Mouse (Mus musculus): ENCODE measurements around the gene Itga11. TPM values are rescaled to one million over a fixed set of nuclear protein-coding genes. Genes with fewer than 3 reads are reported as not detected.

Itga11 gene
- polyA plus RNA-seq, 1 experiment from 2014 or later: 1.3 TPM

DNA sequence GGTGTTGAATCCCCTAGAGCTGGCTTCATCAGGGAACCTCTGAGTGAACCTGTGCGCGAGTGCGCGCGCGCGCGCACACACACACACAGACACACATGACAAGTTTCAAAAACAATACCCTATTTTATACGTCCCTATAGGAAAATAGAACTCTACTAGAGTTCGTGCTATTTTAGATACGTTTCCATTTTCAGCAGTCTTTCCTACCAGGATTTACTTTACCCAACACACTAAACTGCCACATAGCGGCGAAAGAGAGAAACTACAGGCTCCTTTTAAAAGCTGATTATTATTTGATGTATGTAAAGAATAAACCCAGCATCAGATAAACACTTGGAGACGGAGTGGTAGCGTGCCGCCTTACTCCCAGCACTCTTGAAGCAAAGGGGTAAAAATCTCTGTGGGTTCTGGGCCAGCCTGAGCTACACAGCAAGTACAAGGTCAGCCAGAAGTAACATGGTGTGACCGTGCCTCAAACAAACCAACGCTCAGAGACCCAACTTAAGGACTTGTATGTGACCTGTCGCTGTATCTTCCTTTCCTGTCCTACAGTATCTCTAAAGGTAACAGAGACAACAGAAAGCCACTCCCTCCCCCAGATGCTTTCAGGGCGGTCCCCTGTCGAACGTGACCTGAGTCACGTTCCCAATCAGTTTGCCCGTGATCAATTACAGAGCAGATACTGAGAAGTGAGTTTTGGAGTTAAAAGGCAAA lies 150.5 kb downstream of the Itga11 start:
- 5% methylated on average over 24 of the region's 24 CpGs for WGBS
- peak overlapping the region; percentile 51 for H3K27ac ChIP-seq
- peaks cover 31% of the 10 kb centered on the region for H3K4me1 ChIP-seq
- peak; percentile 5; the same call in 1 of the 2 replicates for ATAC-seq (replicated peaks)
- H3K9me3 ChIP-seq: no peaks in the 10 kb centered on the region
- H3K4me2 ChIP-seq: peak overlapping the region; percentile 51
- no peaks in the 10 kb centered on the region for H3K27me3 ChIP-seq (replicated peaks)
- H3K36me3 ChIP-seq (replicated peaks): no peaks in the 10 kb centered on the region
- no peak overlapping the region; the same call in 1 of the 2 replicates for H3K9ac ChIP-seq
- H3K4me3 ChIP-seq: peak overlapping the region; percentile 41

DNA sequence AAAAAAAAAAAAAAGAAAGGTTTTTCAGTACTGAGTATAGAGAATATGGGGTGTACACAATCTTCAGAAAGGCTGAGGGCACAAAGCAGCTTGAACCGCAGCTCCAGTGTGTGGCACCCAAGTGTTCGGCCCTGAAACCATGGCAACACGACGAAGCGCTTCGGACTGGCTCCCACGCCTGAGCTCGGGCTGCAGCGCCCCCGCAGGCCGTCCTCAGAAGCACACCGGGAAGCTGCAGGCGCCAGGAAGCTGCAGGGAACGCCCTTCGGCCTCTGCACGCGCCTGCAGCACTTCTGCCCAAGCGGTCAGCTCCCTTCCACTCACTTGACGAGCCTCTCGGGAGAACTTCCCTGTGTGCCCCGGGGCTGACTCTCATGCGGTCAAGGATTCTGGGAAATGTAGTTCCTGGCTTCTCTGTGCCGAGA lies 151.0 kb downstream of the Itga11 start:
- no peaks in the 10 kb centered on the region for H3K9me3 ChIP-seq
- H3K9ac ChIP-seq: peak overlapping the region; percentile 3; the same call in 1 of the 2 replicates
- no peaks in the 10 kb centered on the region for H3K36me3 ChIP-seq (replicated peaks)
- peak overlapping the region; percentile 51 for H3K27ac ChIP-seq
- H3K4me2 ChIP-seq: peak overlapping the region; percentile 51
- H3K27me3 ChIP-seq (replicated peaks): no peaks in the 10 kb centered on the region
- peaks cover 31% of the 10 kb centered on the region for H3K4me1 ChIP-seq
- ATAC-seq (replicated peaks): peak; percentile 90
- 0% methylated on average over 23 of the region's 23 CpGs for WGBS
- peak overlapping the region; percentile 41 for H3K4me3 ChIP-seq

GRCm38 (mm10) chr9:62829877-62830276 lies 152.3 kb downstream of the Itga11 start:
- no peaks in the 10 kb centered on the region for H3K27me3 ChIP-seq (replicated peaks)
- H3K27ac ChIP-seq: no peak overlapping the region
- H3K4me2 ChIP-seq: no peak overlapping the region
- no peak overlapping the region for H3K9ac ChIP-seq
- WGBS: 81% methylated on average over 6 of the region's 6 CpGs
- H3K4me3 ChIP-seq: no peak overlapping the region
- no peaks in the 10 kb centered on the region for H3K9me3 ChIP-seq
- ATAC-seq (replicated peaks): no peak
- no peaks in the 10 kb centered on the region for H3K36me3 ChIP-seq (replicated peaks)
- H3K4me1 ChIP-seq: peaks cover 31% of the 10 kb centered on the region

Other genes with a start within 250 kb of the Itga11 start
- gene Coro2b, start 140.8 kb upstream of the Itga11 start, polyA plus RNA-seq (2015; fragmentation: Nextera tagmentation; extraction: Ambion mirVana): 34.7 and 35.1 TPM in 2 replicates
- gene Fem1b, start 134.1 kb downstream of the Itga11 start, polyA plus RNA-seq (2015; fragmentation: Nextera tagmentation; extraction: Ambion mirVana): 64.6 and 67.0 TPM in 2 replicates
- 5.9 and 6.2 TPM in 2 replicates for gene Cln6, start 161.0 kb downstream of the Itga11 start, polyA plus RNA-seq (2015; fragmentation: Nextera tagmentation; extraction: Ambion mirVana)
- 9.4 and 11.7 TPM in 2 replicates for gene Calml4, start 180.3 kb downstream of the Itga11 start, polyA plus RNA-seq (2015; fragmentation: Nextera tagmentation; extraction: Ambion mirVana)

Data from midbrain, embryonic 15.5 days (tissue).